Mouse (Mus musculus) thymus, adult 2 months (tissue): ENCODE data around the gene Gtf2a2. TPM values are rescaled to one million over a fixed set of nuclear protein-coding genes. Genes with fewer than 3 reads are reported as not detected.

Experiments
- DNase-seq: peaks from one replicate; pipeline ENCODE4 v3.0.0; 2021
- H3K27ac ChIP-seq: fragments of 200-500 bp; 2 replicates; pipeline ENCODE4 v1.5.1; 2012; ENCODE audit warnings: low read length, control low read depth; ENCODE audit not compliant: control insufficient read depth, insufficient read depth
- H3K27me3 ChIP-seq: fragments of 200-500 bp; 2 replicates; pipeline ENCODE4 v1.6.1; 2012; ENCODE audit warnings: mild to moderate bottlenecking, low read length, moderate library complexity, mixed read lengths; ENCODE audit not compliant: control insufficient read depth, insufficient read depth
- H3K36me3 ChIP-seq: fragments of 200-500 bp; 2 replicates; pipeline ENCODE4 v1.6.1; 2012; ENCODE audit warnings: mild to moderate bottlenecking, low read length, moderate library complexity; ENCODE audit not compliant: control insufficient read depth, insufficient read depth
- H3K4me1 ChIP-seq: fragments of 200-500 bp; replicated peaks from 2 replicates; pipeline ENCODE4 v1.6.1; 2012; ENCODE audit warnings: low read length; ENCODE audit not compliant: control insufficient read depth, insufficient read depth
- H3K4me3 ChIP-seq: fragments of 200-500 bp; 2 replicates; pipeline ENCODE4 v1.5.1; 2012; ENCODE audit warnings: mild to moderate bottlenecking, low read length, control low read depth, moderate library complexity; ENCODE audit not compliant: control insufficient read depth, insufficient read depth
- CTCF ChIP-seq: fragments of 200-500 bp; IDR thresholded peaks from 2 replicates; pipeline ENCODE4 v1.5.1; 2012; ENCODE audit warnings: mild to moderate bottlenecking, control low read depth, low read length, moderate library complexity, borderline replicate concordance; ENCODE audit not compliant: control insufficient read depth, poor library complexity, insufficient read depth; ENCODE audit errors: extremely low read depth
- POLR2A ChIP-seq: fragments of 200-500 bp; IDR thresholded peaks from 2 replicates; pipeline ENCODE4 v1.6.1; 2012; ENCODE audit warnings: mild to moderate bottlenecking, low read length, control low read depth, moderate library complexity; ENCODE audit not compliant: control insufficient read depth, poor library complexity, insufficient read depth; ENCODE audit errors: extremely low read depth
- WGBS: fragments of 180-500 bp; shearing (Covaris S2); methylation state at CpG from one replicate; pipeline ENCODE4 v1.1.7; 2018; 5-methylcytosine and 5-hydroxymethylcytosine counted together
- polyA plus RNA-seq: library from polyadenylated mRNA; depleted of rRNA; stranded (reverse); fragments of >200 nt; gene quantifications from 2 replicates; pipeline ENCODE4 v1.2.3, GENCODE M21; 2012

Gene Gtf2a2
- polyA plus RNA-seq, 1 experiment = 48.1 TPM

- Histone ChIP-seq H3K27ac (no peak overlapping the region), H3K4me3 (no peak overlapping the region), H3K27me3 (no peaks in the 10 kb centered on the region), H3K4me1 (peaks cover 3% of the 10 kb centered on the region), H3K36me3 (no peaks in the 10 kb centered on the region)
- TF ChIP-seq CTCF (no peak), POLR2A (no peak)
- WGBS = 85% methylated on average over 3 of the region's 3 CpGs
- DNase-seq = no peak
These were observed 35.5 kb downstream of the Gtf2a2 start for GRCm38 (mm10) chr9:70047839-70048238.

GRCm38 (mm10) chr9:70048280-70048679 lies 35.9 kb downstream of the Gtf2a2 start:
- no peaks in the 10 kb centered on the region for H3K27me3 ChIP-seq
- TF ChIP-seq CTCF (no peak), POLR2A (no peak)
- no peak overlapping the region for H3K4me3 ChIP-seq
- 88% methylated on average over 5 of the region's 5 CpGs for WGBS
- H3K27ac ChIP-seq = no peak overlapping the region
- H3K4me1 ChIP-seq = peaks cover 3% of the 10 kb centered on the region
- no peak for DNase-seq
- no peaks in the 10 kb centered on the region for H3K36me3 ChIP-seq

GRCm38 (mm10) chr9:70048751-70049415 lies 36.5 kb downstream of the Gtf2a2 start:
- WGBS = 76% methylated on average over 6 of the region's 6 CpGs
- Histone ChIP-seq H3K4me3 (no peak overlapping the region), H3K36me3 (no peaks in the 10 kb centered on the region), H3K27ac (no peak overlapping the region), H3K27me3 (no peaks in the 10 kb centered on the region), H3K4me1 (peaks cover 3% of the 10 kb centered on the region)
- no peak for TF ChIP-seq POLR2A
- TF ChIP-seq CTCF = no peak
- DNase-seq = no peak

- Histone ChIP-seq H3K27ac (no peak overlapping the region), H3K4me1 (peaks cover 3% of the 10 kb centered on the region), H3K36me3 (no peaks in the 10 kb centered on the region), H3K27me3 (no peaks in the 10 kb centered on the region), H3K4me3 (no peak overlapping the region)
- TF ChIP-seq CTCF = no peak
- TF ChIP-seq POLR2A = no peak
- no peak for DNase-seq
- 63% methylated on average over 3 of the region's 3 CpGs for WGBS
These were observed 37.0 kb downstream of the Gtf2a2 start for GRCm38 (mm10) chr9:70049416-70049783.

GRCm38 (mm10) chr9:70049839-70050238 lies 37.5 kb downstream of the Gtf2a2 start:
- H3K27me3 ChIP-seq = no peaks in the 10 kb centered on the region
- H3K4me1 ChIP-seq = peaks cover 3% of the 10 kb centered on the region
- DNase-seq = no peak
- H3K36me3 ChIP-seq = no peaks in the 10 kb centered on the region
- TF ChIP-seq CTCF (no peak), POLR2A (no peak)
- no peak overlapping the region for H3K27ac ChIP-seq
- H3K4me3 ChIP-seq = no peak overlapping the region
- WGBS = 15% methylated on average over 8 of the region's 8 CpGs

GRCm38 (mm10) chr9:70052730-70053129 lies 40.4 kb downstream of the Gtf2a2 start:
- DNase-seq = no peak
- H3K36me3 ChIP-seq = no peaks in the 10 kb centered on the region
- H3K4me1 ChIP-seq = peaks cover 3% of the 10 kb centered on the region
- 85% methylated on average over 3 of the region's 3 CpGs for WGBS
- no peak for TF ChIP-seq CTCF
- no peak for TF ChIP-seq POLR2A
- H3K27ac ChIP-seq = no peak overlapping the region
- no peak overlapping the region for H3K4me3 ChIP-seq
- no peaks in the 10 kb centered on the region for H3K27me3 ChIP-seq

- H3K4me1 ChIP-seq = peaks cover 3% of the 10 kb centered on the region
- WGBS = 85% methylated on average over 3 of the region's 3 CpGs
- TF ChIP-seq POLR2A = no peak
- TF ChIP-seq CTCF = no peak
These were observed 41.1 kb downstream of the Gtf2a2 start for GRCm38 (mm10) chr9:70053411-70053810.

More at GRCm38 (mm10) chr9:70053411-70053810, 41.1 kb downstream of the Gtf2a2 start:
- DNase-seq = no peak
- no peaks in the 10 kb centered on the region for H3K27me3 ChIP-seq
- H3K27ac ChIP-seq = no peak overlapping the region
- H3K36me3 ChIP-seq = no peaks in the 10 kb centered on the region
- no peak overlapping the region for H3K4me3 ChIP-seq
